Mouse (Mus musculus) lung, adult 2 months (tissue): Measurements from ENCODE around the gene Lrba.

ENCODE experiments used
- CTCF ChIP-seq: fragments of 200-500 bp; IDR thresholded peaks from 2 replicates; pipeline ENCODE4 v1.5.1; 2011; ENCODE audit warnings: mild to moderate bottlenecking, low read length, control low read depth; ENCODE audit not compliant: insufficient read depth
- POLR2A ChIP-seq: fragments of 200-500 bp; IDR thresholded peaks from 2 replicates; pipeline ENCODE4 v1.6.1; 2011; ENCODE audit warnings: low read depth, mild to moderate bottlenecking, control low read depth, low read length, borderline replicate concordance; ENCODE audit errors: extremely low read depth

DNA sequence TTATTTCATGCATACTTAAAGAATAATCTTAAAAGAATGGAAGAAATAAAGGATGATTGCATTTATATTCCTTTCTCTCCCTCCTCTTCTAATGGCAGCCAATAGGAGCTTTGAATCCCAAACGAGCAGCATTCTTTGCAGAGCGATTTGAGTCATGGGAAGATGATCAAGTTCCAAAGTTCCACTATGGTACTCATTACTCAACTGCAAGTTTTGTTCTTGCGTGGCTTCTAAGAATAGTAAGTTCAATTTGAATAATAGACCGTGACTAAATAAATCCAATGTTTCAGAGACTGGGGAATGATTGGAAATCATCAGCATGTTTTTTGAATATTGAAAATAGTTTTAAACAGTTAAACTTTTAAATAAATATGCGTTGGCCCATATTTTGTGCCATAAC lies 416.9 kb downstream of the Lrba start:
- TF ChIP-seq CTCF (no peak), POLR2A (no peak)
